Mouse (Mus musculus) left cerebral cortex, postnatal 36 days (tissue): ENCODE results near the gene Abcb8. TPM values are rescaled to one million over a fixed set of nuclear protein-coding genes. Genes with fewer than 3 reads are reported as not detected.

Source experiments
- DNase-seq, 2 experiments: peaks; one replicate each; pipeline ENCODE4 v3.0.0; 2021 to 2022; ENCODE audit warnings: low spot score in 2 of 2, mixed read lengths in 1 of 2
- intact Hi-C: fragments of 180-260 bp; cut with DNase I; formaldehyde crosslinking; loops from one replicate; pipeline ENCODE4 v1.15.1; 2025
- total RNA-seq, 2 experiments: library from RNA; stranded (reverse); gene quantifications; 2 replicates each; pipeline ENCODE4 v1.2.3; 2021

Abcb8 gene
- total RNA-seq: 10 to 100 TPM; 52.1 to 57.4 TPM

GRCm38 (mm10) chr5:24393392-24393997, at the start of gene Abcb8:
Gene Abcb8 (plus strand): TSS chr5:24393663.
- intact Hi-C loops: no loop called here
- peak; percentile 81 to 88 for DNase-seq

GRCm38 (mm10) chr5:24343977-24344436, 49.5 kb upstream of the Abcb8 start:
- intact Hi-C loops: no loop called here
- DNase-seq: no peak

- intact Hi-C loops: no loop called here
- no peak for DNase-seq
These were observed 48.9 kb upstream of the Abcb8 start for GRCm38 (mm10) chr5:24344477-24345051.

GRCm38 (mm10) chr5:24346313-24346712, 47.1 kb upstream of the Abcb8 start:
- intact Hi-C loops: no loop called here
- DNase-seq: no peak

- intact Hi-C loops: no loop called here
- no peak for DNase-seq
These were observed 46.1 kb upstream of the Abcb8 start for GRCm38 (mm10) chr5:24347186-24347875.

DNA sequence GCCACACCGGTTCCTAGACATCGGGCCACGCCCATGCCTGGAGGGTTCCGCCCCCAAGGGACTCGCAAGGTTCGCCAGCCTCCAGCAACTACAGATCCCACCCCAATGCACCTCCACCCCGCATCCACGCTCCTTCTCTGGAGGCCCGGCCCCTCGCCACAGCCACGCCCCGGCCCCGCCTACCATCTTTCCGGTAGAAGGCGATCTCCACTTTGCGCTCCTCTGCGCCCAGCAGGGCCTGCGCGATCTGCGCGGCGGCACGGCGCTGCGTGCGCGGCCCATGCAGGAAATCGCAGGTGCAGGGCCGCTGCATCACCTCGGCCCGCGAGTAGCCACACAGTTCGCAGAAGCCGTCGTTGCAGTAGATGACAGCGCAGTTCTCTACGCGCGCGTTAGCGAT, 45.3 kb upstream of the Abcb8 start:
- intact Hi-C loops: no loop called here

GRCm38 (mm10) chr5:24348546-24348945, 44.9 kb upstream of the Abcb8 start:
- intact Hi-C loops: no loop called here
- no peak for DNase-seq

More for the DNA sequence above, 45.3 kb upstream of the Abcb8 start:
- DNase-seq: peak; percentile 65 to 74

GRCm38 (mm10) chr5:24350073-24350472, 43.4 kb upstream of the Abcb8 start:
- no peak for DNase-seq
- intact Hi-C loops: loop anchor here (5.0 kb wide), 2 partner anchors 37 to 183 kb away; no protein-coding TSS in a partner anchor

- intact Hi-C loops: loop anchor here (5.0 kb wide), 2 partner anchors 37 to 183 kb away; no protein-coding TSS in a partner anchor
- no peak for DNase-seq
These were observed 42.8 kb upstream of the Abcb8 start for GRCm38 (mm10) chr5:24350531-24351250.

- intact Hi-C loops: loop anchor here (5.0 kb wide), 2 partner anchors 36 to 184 kb away; no protein-coding TSS in a partner anchor
- DNase-seq: no peak
These were observed 42.2 kb upstream of the Abcb8 start, which contains the start of gene Kcnh2 for GRCm38 (mm10) chr5:24351278-24351677. Gene Kcnh2 (minus strand): TSS chr5:24351604.

DNA sequence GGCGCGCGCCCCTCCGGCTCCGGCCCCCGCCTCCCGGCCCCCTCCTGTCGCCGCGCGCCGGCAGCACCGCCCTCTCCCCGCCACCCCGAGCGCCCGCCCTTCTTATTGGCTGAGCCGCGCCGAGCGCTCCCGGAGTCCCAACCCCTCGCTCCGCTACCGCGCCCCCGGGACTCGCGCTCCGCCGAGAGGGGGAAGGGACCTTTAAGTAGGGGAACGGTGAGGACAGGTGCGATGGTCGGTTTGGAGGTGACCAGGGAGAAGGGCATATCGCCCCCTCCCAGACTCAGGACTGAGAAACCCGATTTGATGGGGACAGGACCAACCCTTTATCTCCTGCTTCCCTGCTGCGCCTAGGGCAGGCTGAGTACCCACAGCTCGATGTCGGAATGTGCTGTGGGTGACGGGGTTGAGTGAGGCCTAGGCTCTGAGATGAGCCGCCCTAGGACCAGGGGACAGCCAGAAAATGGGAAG, 41.7 kb upstream of the Abcb8 start:
- DNase-seq: peak; percentile 88 to 90
- intact Hi-C loops: loop anchor here (5.0 kb wide), 2 partner anchors 36 to 184 kb away; no protein-coding TSS in a partner anchor

DNA sequence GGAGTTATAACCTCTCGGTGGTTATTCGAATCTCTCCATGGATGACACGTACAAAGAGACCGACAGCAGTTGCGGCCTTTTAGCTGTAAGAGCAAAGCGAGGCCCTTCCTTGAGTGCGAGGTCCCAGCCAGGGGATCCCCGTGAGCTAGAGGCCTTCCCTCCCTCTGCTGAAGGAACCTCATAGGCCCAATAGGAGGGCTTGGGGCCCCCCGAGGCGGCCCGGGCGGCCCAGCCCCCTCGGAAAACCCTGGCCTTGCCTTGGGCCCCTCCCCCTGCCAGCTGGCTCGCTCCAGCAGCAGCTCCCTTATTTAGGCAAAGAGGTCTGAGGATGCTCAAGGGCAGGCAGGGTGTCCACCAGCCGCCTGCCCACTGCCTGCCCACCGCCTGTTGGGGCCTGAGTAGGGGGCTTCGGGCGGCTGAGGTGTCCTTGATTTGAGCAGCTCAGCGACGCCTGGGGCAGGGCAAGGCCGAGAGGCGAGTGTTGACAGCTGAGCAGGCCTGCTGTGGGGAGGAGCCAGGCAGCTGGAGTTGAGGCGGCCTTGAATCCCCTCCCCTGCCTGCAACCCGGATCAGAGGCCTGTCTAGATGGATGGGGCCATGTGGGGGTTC, 41.1 kb upstream of the Abcb8 start:
- intact Hi-C loops: loop anchor here (5.0 kb wide), 2 partner anchors 35 to 185 kb away; no protein-coding TSS in a partner anchor
- no peak for DNase-seq

- no peak for DNase-seq
- intact Hi-C loops: loop anchor here (5.0 kb wide), 2 partner anchors 34 to 186 kb away; no protein-coding TSS in a partner anchor
These were observed 40.1 kb upstream of the Abcb8 start for GRCm38 (mm10) chr5:24353327-24353726.

DNA sequence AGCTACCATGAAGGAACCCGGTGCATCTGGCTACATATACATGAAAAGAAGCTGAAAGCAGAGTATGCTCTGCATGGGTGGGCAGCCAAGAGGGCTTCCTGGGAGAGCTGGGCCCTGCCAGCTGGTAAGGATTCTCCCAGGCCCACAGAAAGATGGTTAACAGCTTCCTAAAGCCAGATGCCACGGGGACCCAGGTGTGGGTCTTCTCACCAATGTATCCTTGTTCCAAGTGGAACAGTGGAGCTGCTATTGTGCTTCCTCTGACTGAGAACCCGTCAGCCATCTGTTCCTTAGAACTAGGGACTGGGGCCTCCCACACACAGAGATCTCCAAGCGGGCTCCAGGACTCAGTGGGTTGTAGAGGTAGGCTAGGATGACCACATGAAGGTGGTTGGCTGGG, 36.7 kb upstream of the Abcb8 start:
- no peak for DNase-seq
- intact Hi-C loops: no loop called here

DNA sequence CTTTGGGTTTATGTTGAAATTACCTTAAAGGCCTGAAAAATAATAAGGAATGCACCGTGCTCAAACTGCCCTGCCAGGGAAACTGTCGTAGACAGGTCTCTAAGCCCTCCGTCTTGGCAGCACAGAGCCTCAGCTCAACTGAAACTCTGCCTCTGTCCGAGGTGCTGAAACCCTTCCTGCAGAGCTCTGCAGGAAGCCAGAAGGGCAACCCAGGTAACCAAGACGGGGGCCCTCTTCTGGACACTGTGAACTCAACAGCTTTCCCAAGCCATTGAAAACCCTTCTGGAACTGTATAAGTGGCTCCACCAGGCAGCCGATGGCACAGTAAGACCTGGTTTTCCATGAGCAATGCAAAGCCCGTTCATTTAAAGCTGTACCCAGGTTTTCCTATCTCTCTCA, 36.0 kb upstream of the Abcb8 start:
- intact Hi-C loops: no loop called here
- no peak for DNase-seq

DNA sequence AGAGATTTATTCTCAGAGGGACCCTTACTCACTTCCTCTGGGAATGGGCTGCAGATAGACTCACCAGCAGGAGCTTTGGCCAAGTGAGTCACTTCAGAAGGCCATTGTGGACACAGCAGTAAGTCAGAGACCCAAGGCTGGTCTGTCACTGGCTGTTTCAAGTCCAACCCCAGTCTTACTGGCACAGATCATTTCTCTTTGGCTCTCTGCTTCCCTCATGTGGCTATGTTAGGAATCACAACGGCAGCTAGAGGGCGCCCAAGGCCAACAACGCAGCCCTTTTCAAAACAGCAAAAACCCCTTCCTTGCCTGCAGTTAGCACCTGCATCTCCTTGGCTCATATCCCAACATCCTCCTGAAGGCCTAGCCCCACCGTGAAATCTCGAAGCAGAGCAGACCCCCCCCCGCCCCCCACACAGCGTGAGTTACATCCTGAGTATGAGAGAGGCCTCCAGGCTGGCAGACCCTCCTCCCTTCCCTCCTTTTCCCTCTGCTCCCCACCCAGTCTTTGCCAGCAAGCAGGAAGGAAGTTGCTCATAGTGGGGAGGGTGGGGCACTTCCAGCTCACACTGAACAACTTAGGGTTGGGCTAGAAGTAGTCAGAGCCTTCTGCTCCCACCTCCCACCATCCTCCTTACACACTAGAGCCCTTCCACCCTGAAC, 32.5 kb upstream of the Abcb8 start:
- intact Hi-C loops: loop anchor here (2.0 kb wide), 1 partner anchor 94 kb away; no protein-coding TSS in a partner anchor

GRCm38 (mm10) chr5:24363467-24363866, 30.0 kb upstream of the Abcb8 start:
- intact Hi-C loops: no loop called here
- DNase-seq: no peak

More for the DNA sequence above, 32.5 kb upstream of the Abcb8 start:
- peak; percentile 73 to 84 for DNase-seq

GRCm38 (mm10) chr5:24364061-24364460, 29.4 kb upstream of the Abcb8 start:
- DNase-seq: no peak
- intact Hi-C loops: no loop called here

- intact Hi-C loops: no loop called here
- DNase-seq: no peak
These were observed 29.0 kb upstream of the Abcb8 start, which contains the start of gene Nos3 for GRCm38 (mm10) chr5:24364508-24364907. Gene Nos3 (plus strand): TSS chr5:24364810.
